Mouse (Mus musculus) neural tube, embryonic 13.5 days (tissue): ENCODE measurements at regions not wholly inside any gene's neighbourhood (a gene's known extent, or its start where the extent isn't known, plus 50 kb on each side); places are given as distances from the start of the nearest gene placed in this dataset.

Experiments
- ATAC-seq: fragments of 200-750 bp; cut with Nextera tagmentation; 2 replicates; pipeline ENCODE4 v1.8.0; 2017; ENCODE audit warnings: low read depth, mild to moderate bottlenecking, moderate TSS enrichment, moderate library complexity
- H3K27ac ChIP-seq: fragments of 300-500 bp; sonication (generic); replicated peaks from 2 replicates; pipeline ENCODE4 v1.5.1; 2015; ENCODE audit warnings: moderate library complexity, mild to moderate bottlenecking, inconsistent platforms
- H3K27me3 ChIP-seq: fragments of 300-500 bp; sonication (generic); 2 replicates; pipeline ENCODE4 v1.6.1; 2015; ENCODE audit warnings: mild to moderate bottlenecking, inconsistent platforms
- H3K36me3 ChIP-seq: fragments of 300-500 bp; sonication (generic); 2 replicates; pipeline ENCODE4 v1.6.1; 2015; ENCODE audit warnings: mild to moderate bottlenecking, inconsistent platforms
- H3K4me1 ChIP-seq: fragments of 300-500 bp; sonication (generic); replicated peaks from 2 replicates; pipeline ENCODE4 v1.6.1; 2015; ENCODE audit warnings: inconsistent platforms
- H3K4me2 ChIP-seq: fragments of 300-500 bp; sonication (generic); 2 replicates; pipeline ENCODE4 v1.6.1; 2015; ENCODE audit warnings: inconsistent platforms, mild to moderate bottlenecking, moderate library complexity
- H3K4me3 ChIP-seq: fragments of 300-500 bp; sonication (generic); 2 replicates; pipeline ENCODE4 v1.5.1; 2015; ENCODE audit warnings: mild to moderate bottlenecking, inconsistent platforms
- H3K9ac ChIP-seq: fragments of 300-500 bp; sonication (generic); 2 replicates; pipeline ENCODE4 v1.6.1; 2015; ENCODE audit warnings: moderate library complexity, mild to moderate bottlenecking, inconsistent platforms
- H3K9me3 ChIP-seq: fragments of 300-500 bp; sonication (generic); 2 replicates; pipeline ENCODE4 v1.6.1; 2016; ENCODE audit warnings: inconsistent platforms
- WGBS: fragments of 180-500 bp; shearing (Covaris S2); methylation state at CpG from one replicate; pipeline ENCODE4 v1.1.7; 2015; 5-methylcytosine and 5-hydroxymethylcytosine counted together

DNA sequence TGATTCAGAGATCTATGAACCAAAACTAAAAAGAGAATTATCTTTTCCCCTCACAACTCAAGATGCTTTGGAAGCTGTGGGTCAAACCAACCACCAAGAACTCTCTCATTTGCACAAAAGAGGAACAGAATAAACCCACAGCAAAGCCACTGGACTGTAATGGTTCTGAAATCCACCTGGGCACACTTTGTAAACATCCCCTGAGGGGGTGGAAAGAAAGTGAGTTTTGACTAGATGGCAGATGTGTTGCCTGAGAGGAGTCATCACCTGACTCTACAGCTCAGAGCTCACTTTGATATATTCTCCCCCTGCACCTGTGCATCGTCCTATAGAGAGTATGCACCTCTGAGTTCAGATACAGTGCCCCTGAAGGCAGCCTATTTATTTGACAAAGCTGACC lies 588.2 kb downstream of the Insc start:
- no peaks in the 10 kb centered on the region for H3K36me3 ChIP-seq
- no peaks in the 10 kb centered on the region for H3K4me1 ChIP-seq
- no peaks in the 10 kb centered on the region for H3K27me3 ChIP-seq
- no peak for ATAC-seq
- no peaks in the 10 kb centered on the region for H3K9me3 ChIP-seq
- WGBS, result 82% methylated on average over 1 of the region's 1 CpGs
- H3K4me3 ChIP-seq, result no peak overlapping the region
- no peak overlapping the region for H3K9ac ChIP-seq
- H3K4me2 ChIP-seq, result no peak overlapping the region
- H3K27ac ChIP-seq, result no peak overlapping the region

DNA sequence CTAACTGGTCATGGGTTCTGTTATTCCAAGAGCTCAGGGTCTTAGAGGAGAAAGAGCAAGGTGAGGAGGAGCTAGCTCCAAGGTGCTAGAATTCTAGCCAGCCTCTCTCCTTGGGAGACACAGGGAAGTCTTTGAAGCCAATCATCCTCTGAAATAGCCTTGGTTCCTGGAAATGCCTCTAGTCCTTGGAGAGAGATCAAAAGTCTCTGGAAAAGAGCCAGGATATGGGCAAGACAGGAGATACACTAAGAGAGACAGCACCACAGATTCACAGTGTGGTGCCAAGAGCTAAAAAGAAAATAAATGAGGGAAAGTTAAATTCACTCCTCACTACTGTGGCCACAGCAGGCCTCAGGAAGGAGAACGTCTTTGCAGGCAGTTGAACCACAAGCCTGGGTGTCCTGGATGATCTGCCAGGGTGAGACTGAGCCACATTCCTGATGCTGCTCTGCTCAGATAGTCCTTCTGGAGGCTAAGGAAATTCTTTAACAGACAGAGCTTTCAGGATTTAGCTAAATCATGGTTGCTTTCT lies 589.6 kb downstream of the Insc start:
- Histone ChIP-seq H3K9me3 (no peaks in the 10 kb centered on the region), H3K27ac (no peak overlapping the region), H3K4me2 (no peak overlapping the region), H3K9ac (no peak overlapping the region), H3K4me1 (no peaks in the 10 kb centered on the region), H3K36me3 (no peaks in the 10 kb centered on the region), H3K4me3 (no peak overlapping the region), H3K27me3 (no peaks in the 10 kb centered on the region)
- ATAC-seq, result no peak
- WGBS, result 55% methylated on average over 1 of the region's 1 CpGs

DNA sequence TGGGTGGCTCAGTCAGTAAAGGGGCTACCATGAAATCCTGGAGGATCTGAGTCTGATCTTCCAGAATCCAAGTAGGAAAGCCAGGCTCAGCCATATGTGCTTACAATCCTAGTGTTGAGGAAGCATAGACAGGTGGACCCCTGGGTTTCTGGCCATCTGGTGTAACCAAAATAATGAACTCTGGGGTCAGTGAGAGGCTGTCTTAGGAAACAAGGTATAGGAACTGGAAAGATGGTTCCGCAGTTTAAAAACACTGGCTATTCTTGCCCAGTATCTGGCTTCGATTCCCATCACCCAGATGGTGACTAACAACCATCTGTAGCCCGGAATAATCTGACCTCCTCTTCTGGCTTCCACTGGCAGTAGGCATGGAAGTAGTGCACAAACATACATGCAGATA lies 591.6 kb downstream of the Insc start:
- 92% methylated on average over 3 of the region's 3 CpGs for WGBS
- H3K9me3 ChIP-seq, result no peaks in the 10 kb centered on the region
- no peaks in the 10 kb centered on the region for H3K4me1 ChIP-seq
- H3K27ac ChIP-seq, result no peak overlapping the region
- H3K27me3 ChIP-seq, result no peaks in the 10 kb centered on the region
- no peak overlapping the region for H3K4me2 ChIP-seq
- H3K4me3 ChIP-seq, result no peak overlapping the region
- no peak overlapping the region for H3K9ac ChIP-seq
- no peaks in the 10 kb centered on the region for H3K36me3 ChIP-seq
- no peak for ATAC-seq

DNA sequence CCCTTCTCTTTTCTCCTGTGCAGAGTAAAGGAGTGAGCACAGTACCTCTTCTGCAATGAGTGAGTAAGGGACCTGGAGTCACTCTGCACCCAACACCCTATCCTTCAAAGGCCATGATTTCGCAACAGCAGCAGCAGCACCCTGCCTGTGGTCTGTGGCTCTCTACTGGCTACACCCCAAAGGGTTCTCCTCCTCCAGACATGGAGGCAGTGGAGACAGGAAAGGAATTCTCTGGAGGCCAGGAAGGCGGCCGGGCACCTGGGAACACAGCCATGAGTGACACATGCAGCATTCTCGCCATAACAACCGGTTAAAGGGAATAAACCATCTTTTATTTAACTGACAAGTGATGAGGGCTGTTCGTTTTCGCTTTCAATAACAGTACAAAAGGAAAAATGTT lies 596.7 kb downstream of the Insc start:
- no peak overlapping the region for H3K27ac ChIP-seq
- no peaks in the 10 kb centered on the region for H3K27me3 ChIP-seq
- H3K9me3 ChIP-seq, result no peaks in the 10 kb centered on the region
- no peaks in the 10 kb centered on the region for H3K36me3 ChIP-seq
- no peak overlapping the region for H3K4me2 ChIP-seq
- 61% methylated on average over 7 of the region's 7 CpGs for WGBS
- H3K4me1 ChIP-seq, result no peaks in the 10 kb centered on the region; the same call in 1 of the 2 replicates
- ATAC-seq, result no peak; the same call in 1 of the 2 replicates
- H3K4me3 ChIP-seq, result no peak overlapping the region
- no peak overlapping the region for H3K9ac ChIP-seq

DNA sequence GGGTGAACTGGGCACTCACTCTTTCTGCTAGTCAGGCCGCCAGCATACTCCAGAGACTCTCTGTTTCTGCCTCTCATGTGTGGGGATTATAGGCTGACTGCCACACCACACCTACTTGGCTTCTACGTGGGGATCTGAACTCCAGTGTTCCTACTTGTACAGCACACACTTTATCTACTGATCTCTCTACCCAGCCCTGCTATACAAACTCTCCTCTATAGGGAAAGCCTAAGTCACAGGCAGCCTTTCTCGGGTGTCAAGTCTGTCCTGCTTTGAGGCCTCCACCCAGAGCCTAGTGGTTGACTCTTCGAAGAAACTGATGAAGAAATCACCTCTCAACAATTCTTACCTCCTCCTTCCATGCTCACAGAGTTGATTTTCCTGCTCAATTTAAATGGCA lies 597.5 kb downstream of the Insc start:
- Histone ChIP-seq H3K27me3 (no peaks in the 10 kb centered on the region), H3K9ac (no peak overlapping the region), H3K27ac (no peak overlapping the region), H3K4me3 (no peak overlapping the region), H3K4me1 (no peaks in the 10 kb centered on the region; the same call in 1 of the 2 replicates), H3K9me3 (no peaks in the 10 kb centered on the region), H3K4me2 (no peak overlapping the region), H3K36me3 (no peaks in the 10 kb centered on the region)
- 79% methylated on average over 4 of the region's 4 CpGs for WGBS
- no peak for ATAC-seq

DNA sequence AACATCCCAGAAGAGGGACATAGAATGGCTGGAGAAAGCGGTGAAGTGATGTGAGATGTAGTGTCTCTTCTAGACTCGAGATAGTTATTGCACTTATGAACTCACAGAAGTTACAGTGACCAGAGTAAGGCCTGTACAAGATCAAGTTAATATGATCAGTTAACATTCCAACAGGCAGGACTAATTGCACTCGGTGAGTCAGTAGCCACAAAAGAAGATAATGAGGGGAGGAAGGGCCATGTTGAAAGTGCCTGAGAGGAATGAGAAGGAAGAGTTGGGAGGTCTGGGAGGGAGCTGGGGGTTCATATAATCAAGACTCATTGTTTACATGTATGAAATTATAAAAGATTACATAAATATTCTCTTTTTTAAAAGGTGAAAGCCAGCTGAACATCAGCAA lies 602.3 kb downstream of the Insc start:
- H3K4me1 ChIP-seq, result no peaks in the 10 kb centered on the region
- H3K9me3 ChIP-seq, result no peaks in the 10 kb centered on the region
- WGBS, result 82% methylated on average over 3 of the region's 3 CpGs
- no peak overlapping the region for H3K27ac ChIP-seq
- H3K4me3 ChIP-seq, result no peak overlapping the region
- H3K27me3 ChIP-seq, result no peaks in the 10 kb centered on the region
- H3K36me3 ChIP-seq, result no peaks in the 10 kb centered on the region
- no peak overlapping the region for H3K4me2 ChIP-seq
- H3K9ac ChIP-seq, result no peak overlapping the region
- no peak for ATAC-seq

DNA sequence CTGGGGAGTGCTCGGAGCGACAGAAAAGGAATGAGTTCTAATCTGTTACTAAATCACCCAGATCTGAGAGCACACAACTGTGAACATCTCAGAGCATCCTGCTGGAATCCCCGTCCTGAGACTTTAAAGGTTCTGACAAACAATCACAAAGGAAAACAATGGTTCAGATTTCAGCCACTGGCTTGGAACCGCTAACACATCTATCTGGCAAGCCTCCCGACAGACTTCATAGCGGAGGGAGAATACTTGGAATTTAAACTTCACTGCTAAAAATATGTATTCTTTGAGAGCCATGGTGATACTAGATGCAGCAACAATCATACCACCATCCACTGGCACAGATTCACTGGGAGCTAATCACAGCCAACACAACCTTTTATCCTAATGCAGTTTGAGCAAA lies 615.2 kb downstream of the Insc start:
- H3K27ac ChIP-seq, result no peak overlapping the region
- H3K9ac ChIP-seq, result no peak overlapping the region
- 83% methylated on average over 6 of the region's 6 CpGs for WGBS
- no peak overlapping the region for H3K4me2 ChIP-seq
- H3K9me3 ChIP-seq, result no peaks in the 10 kb centered on the region
- no peaks in the 10 kb centered on the region for H3K4me1 ChIP-seq
- ATAC-seq, result no peak
- no peaks in the 10 kb centered on the region for H3K36me3 ChIP-seq
- no peak overlapping the region for H3K4me3 ChIP-seq
- no peaks in the 10 kb centered on the region for H3K27me3 ChIP-seq

DNA sequence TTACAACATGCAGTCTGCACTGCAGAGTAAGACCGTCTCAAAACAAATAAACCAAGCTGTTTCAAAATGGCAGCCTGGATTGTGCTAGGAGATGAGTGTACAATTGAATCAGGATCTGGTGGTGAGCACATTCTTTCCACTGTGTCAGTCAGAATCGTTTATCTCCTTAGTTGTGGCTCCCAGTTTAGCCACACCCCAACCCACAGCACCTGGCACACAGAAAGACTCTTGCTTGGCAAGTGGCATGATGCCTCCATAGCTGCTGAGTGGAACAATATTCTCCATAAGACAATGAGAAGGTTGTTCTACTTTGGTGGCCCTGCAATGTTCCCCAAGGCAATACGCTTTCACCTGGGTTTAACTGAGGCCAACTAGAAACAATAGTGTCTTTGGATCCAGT lies 616.6 kb downstream of the Insc start:
- H3K36me3 ChIP-seq, result no peaks in the 10 kb centered on the region

DNA sequence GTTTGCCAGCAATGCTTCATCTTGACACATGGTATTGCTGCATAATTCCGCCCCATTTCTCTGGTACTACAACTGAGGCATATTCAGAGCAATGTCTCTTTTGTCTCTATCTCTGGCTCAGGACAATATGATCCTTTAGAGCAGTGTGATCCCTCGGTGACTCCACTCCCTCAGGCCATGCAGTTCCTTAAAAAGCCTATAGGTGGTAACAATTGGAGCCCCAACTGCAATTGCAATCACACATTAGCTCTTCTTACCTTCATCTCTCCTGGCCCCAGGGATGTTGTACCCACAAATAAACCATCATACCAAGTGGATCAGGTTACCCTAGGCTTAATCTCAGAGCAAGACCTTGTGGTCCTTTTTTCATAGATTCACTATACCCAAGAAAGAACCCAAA lies 618.6 kb downstream of the Insc start:
- Histone ChIP-seq H3K4me3 (no peak overlapping the region), H3K27ac (no peak overlapping the region), H3K27me3 (no peaks in the 10 kb centered on the region; the same call in 1 of the 2 replicates), H3K4me1 (peaks cover 14% of the 10 kb centered on the region; the same call in 1 of the 2 replicates), H3K9me3 (no peaks in the 10 kb centered on the region), H3K36me3 (no peaks in the 10 kb centered on the region), H3K4me2 (no peak overlapping the region), H3K9ac (no peak overlapping the region)
- no peak for ATAC-seq
- 78% methylated on average over 2 of the region's 2 CpGs for WGBS

More for the DNA sequence above, 616.6 kb downstream of the Insc start:
- Histone ChIP-seq H3K4me3 (no peak overlapping the region), H3K27me3 (no peaks in the 10 kb centered on the region; the same call in 1 of the 2 replicates), H3K9ac (no peak overlapping the region), H3K4me2 (no peak overlapping the region), H3K27ac (no peak overlapping the region), H3K4me1 (no peaks in the 10 kb centered on the region), H3K9me3 (no peaks in the 10 kb centered on the region)
- 84% methylated on average over 3 of the region's 3 CpGs for WGBS
- ATAC-seq, result no peak

DNA sequence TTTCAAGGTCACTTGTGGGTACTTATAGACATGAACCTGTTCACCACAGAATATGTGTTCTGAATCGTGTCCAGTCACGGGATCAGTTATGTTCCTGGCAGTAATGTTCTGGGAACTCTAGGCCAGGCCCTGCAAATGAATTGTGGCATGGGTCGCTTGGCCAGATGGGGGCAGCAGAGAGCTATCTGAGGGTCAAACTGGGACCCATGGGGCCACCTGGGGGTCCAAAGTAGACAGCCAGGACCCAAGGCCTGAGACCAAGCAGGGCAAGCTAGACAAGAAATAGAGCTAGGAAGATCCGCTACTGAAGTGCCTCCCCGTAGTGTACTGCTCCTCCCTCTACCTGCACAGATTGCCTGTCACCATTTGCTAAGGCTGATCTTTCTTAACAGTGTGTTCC lies 623.4 kb downstream of the Insc start:
- Histone ChIP-seq H3K9ac (no peak overlapping the region), H3K36me3 (no peaks in the 10 kb centered on the region), H3K4me3 (no peak overlapping the region), H3K27me3 (no peaks in the 10 kb centered on the region; the same call in 1 of the 2 replicates), H3K4me1 (peaks cover 31% of the 10 kb centered on the region), H3K27ac (no peak overlapping the region), H3K9me3 (no peaks in the 10 kb centered on the region), H3K4me2 (no peak overlapping the region)
- 39% methylated on average over 5 of the region's 5 CpGs for WGBS
- no peak for ATAC-seq

DNA sequence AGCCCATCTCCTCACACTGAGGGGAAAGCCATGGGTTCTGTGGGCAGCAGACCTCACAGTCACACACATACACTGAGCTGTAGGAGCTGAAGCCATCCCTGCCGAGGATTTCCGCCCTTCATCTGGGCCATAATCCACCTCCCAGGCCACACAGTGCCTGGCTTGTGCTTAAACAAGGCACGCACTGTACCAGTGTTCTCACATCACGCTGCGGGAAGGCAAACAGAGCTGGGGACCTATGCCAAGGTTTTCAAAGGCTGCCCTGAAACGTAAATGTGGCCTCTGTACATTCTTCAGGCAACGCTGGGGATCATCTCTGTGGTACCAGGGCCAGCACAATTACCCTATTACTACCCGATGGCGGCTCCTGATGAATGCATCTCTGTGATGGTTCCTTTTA lies 627.6 kb downstream of the Insc start:
- peak; percentile 37 for ATAC-seq
- Histone ChIP-seq H3K27ac (peak overlapping the region; percentile 46), H3K4me3 (no peak overlapping the region), H3K4me2 (no peak overlapping the region), H3K9ac (no peak overlapping the region), H3K27me3 (no peaks in the 10 kb centered on the region), H3K4me1 (peaks cover 38% of the 10 kb centered on the region), H3K9me3 (no peaks in the 10 kb centered on the region), H3K36me3 (no peaks in the 10 kb centered on the region)
- WGBS, result 50% methylated on average over 9 of the region's 9 CpGs

DNA sequence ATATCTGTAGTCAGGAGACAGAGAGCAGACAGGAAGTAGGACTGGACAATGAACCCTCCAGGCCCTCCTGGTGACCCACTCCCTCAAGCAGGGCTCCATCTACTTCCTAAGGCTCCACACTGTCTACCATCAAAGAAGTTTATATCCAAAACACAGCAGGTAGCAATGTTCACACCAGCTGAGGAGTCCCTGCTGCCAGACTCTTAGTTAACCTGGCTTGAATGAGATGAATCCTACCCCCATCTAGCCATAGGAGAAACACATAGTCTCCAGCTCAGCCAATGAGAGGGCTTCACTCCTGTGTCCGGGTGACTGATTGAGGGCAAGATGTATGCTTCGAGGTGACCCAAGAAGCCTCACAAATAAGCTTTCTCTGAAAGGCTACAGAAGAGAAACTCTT lies 629.4 kb downstream of the Insc start:
- H3K36me3 ChIP-seq, result no peaks in the 10 kb centered on the region
- no peak overlapping the region for H3K4me2 ChIP-seq
- H3K9me3 ChIP-seq, result no peaks in the 10 kb centered on the region
- no peak for ATAC-seq
- no peak overlapping the region for H3K27ac ChIP-seq
- H3K27me3 ChIP-seq, result no peaks in the 10 kb centered on the region
- H3K4me3 ChIP-seq, result no peak overlapping the region
- WGBS, result 52% methylated on average over 2 of the region's 2 CpGs
- H3K4me1 ChIP-seq, result peaks cover 31% of the 10 kb centered on the region
- no peak overlapping the region for H3K9ac ChIP-seq

DNA sequence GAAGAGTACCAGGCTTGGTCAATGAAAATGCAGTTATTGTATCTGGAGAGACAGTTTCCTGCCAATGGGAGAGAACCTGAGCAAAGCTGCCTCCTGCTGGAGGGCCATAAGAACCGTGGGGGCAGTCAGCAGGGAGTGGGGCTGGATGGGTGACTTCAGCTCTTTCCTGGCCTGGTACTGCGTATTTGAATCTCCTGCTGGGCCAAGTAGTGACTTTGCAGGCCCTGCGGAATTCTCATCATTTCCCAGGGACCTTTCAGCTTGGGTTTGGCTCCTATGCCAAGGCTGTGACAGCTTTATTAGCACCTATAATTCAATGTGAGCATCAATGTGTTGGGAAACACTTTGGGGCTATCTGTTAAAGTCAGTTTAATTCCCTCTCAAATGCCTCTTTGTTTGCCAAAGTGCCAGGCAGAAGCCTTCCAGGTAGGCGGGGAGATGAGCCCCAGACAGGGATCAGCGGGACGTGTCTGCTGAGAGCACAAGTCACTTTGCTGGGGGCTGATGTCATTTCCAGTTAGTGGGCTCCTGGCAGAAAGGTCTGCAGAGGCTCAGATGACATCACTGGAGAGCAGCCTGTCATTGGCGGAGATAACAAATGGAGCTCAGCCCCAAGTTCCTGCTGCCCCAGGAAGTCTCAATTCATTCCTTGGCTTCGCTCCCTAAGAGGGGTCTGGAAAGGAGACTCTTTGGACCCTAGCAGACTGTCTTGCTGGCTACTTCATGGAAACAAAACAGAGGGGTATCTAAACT lies 630.5 kb downstream of the Insc start:
- 0 out of 2 replicates have a peak overlapping the region, but pooled peaks have one; percentile 19 for H3K27ac ChIP-seq
- no peaks in the 10 kb centered on the region for H3K27me3 ChIP-seq
- no peaks in the 10 kb centered on the region for H3K9me3 ChIP-seq
- no peak overlapping the region for H3K4me3 ChIP-seq
- no peaks in the 10 kb centered on the region for H3K36me3 ChIP-seq
- no peak overlapping the region for H3K4me2 ChIP-seq
- peaks cover 27% of the 10 kb centered on the region for H3K4me1 ChIP-seq
- peak; percentile 81 for ATAC-seq
- WGBS, result 40% methylated on average over 8 of the region's 8 CpGs
- H3K9ac ChIP-seq, result no peak overlapping the region
